Mouse (Mus musculus) bone marrow macrophage, adult 2 months (primary cell): ENCODE measurements around the gene Rps6ka5.

Source experiments
- CTCF ChIP-seq: IDR thresholded peaks from 2 replicates; pipeline ENCODE4 v1.5.1; 2012; ENCODE audit warnings: low read depth, mild to moderate bottlenecking, low read length, moderate library complexity
- POLR2A ChIP-seq: IDR thresholded peaks from 2 replicates; pipeline ENCODE4 v1.6.1; 2012; ENCODE audit warnings: mild to moderate bottlenecking, low read depth, low read length, borderline replicate concordance

- TF ChIP-seq CTCF (no peak), POLR2A (no peak)
Measured at GRCm38 (mm10) chr12:100539158-100539714, 187.5 kb downstream of the Rps6ka5 start.
